Mouse (Mus musculus) embryo, embryonic 11.5 days (tissue): ENCODE data around the gene Krt77.

Source experiments
- DNase-seq: peaks from one replicate; pipeline ENCODE4 v3.0.0-alpha.2; 2012; ENCODE audit warnings: low read depth, low spot score

Krt77 gene

GRCm38 (mm10) chr15:101834784-101835328 is 34.6 kb downstream of the Krt77 start:
- DNase-seq: no peak

DNA sequence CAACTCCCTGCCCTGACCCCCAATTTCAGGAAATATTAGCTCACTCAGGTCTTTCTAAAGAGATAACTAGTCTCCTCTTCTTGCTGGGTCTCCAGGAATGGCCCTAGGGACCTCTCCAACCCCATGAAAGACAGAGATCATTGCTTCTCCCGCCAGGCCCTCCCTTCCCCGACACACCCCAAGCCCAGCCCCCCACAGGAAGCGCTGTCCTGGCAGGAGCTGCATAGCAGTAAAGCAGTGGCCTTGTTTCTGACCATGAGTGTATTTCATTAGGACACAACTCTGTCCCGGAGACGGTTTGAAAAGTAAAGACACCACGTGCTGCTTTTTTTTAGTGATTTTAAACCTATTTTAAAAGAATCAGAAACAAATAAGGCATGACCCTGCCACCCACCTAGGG is 36.4 kb downstream of the Krt77 start:
- no peak for DNase-seq

DNA sequence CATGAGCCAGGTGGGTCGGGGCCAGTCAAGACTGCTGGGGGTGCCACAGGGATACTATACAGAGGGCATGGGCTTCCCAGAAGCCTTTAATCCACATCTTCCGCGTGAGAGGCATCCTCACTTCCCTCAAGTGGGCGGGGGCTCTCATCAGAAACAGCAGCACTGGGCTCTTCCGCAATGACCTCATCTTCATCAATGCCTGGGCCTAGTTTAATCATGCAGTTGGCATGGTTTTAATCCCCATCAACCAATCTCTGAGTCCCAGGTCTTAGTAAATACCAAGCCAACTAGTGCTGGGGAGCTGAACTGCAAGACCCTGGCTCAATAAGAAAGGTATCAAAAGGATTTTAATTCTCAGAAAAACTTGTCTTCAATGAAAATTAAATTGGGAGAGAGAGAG is 40.1 kb downstream of the Krt77 start:
- DNase-seq: no peak

DNA sequence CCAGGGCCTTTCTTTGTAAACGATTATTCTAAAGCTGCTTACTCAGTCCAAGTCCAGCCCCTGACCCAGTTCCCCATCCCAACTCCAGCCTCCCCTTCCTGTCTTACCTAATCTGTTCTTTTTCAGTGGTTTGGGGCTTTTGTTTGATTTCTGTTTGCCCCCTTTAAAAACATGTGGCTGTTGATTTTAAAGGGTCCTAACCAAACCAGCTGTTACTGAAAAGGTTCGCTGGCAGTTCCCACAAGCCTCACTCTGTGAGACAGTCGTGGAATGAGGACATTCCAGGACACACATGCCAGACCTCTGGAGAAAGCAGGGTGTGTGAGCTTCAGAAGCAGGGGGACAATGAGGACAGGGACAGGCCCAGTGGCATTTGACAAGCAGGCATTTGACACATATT is 47.7 kb downstream of the Krt77 start:
- no peak for DNase-seq

- no peak for DNase-seq
These were observed 51.6 kb downstream of the Krt77 start, which contains the start of gene Krt2 for GRCm38 (mm10) chr15:101817875-101818274. Gene Krt2, minus strand, starts transcription at chr15:101818169.
